Mouse (Mus musculus): ENCODE measurements at regions not wholly inside any gene's neighbourhood (a gene's known extent, or its start where the extent isn't known, plus 50 kb on each side); places are given as distances from the start of the nearest gene placed in this dataset.

- no peaks in the 10 kb centered on the region for H3K36me3 ChIP-seq (ENCODE audit: control insufficient read depth, insufficient read depth)
- ATAC-seq (ENCODE audit: low read depth) = no peak
- no peaks in the 10 kb centered on the region for H3K27me3 ChIP-seq (ENCODE audit: control insufficient read depth, insufficient read depth, low read depth, low read length)
- H3K4me1 ChIP-seq (ENCODE audit: control insufficient read depth, low read depth, low read length) = no peaks in the 10 kb centered on the region
- H3K9me3 ChIP-seq (replicated peaks; ENCODE audit: control insufficient read depth, low read length) = no peaks in the 10 kb centered on the region
- H3K4me3 ChIP-seq (ENCODE audit: low read depth, low read length) = no peak overlapping the region
- no peak overlapping the region for H3K27ac ChIP-seq (ENCODE audit: low read length)
- no peak overlapping the region for H3K4me2 ChIP-seq (ENCODE audit: low read depth, low read length)
- WGBS (ENCODE audit: insufficient replicate concordance) = 47% methylated on average over 3 of the region's 3 CpGs
- no peak overlapping the region for H3K9ac ChIP-seq (ENCODE audit: low read depth, low read length)
Observed at GRCm38 (mm10) chr17:45277516-45277915, 156.0 kb downstream of the Cdc5l start.

GRCm38 (mm10) chr17:45276686-45277405 lies 156.7 kb downstream of the Cdc5l start:
- Histone ChIP-seq H3K4me3 (ENCODE audit: low read depth, low read length) (no peak overlapping the region), H3K9me3 (replicated peaks; ENCODE audit: control insufficient read depth, low read length) (no peaks in the 10 kb centered on the region), H3K27me3 (ENCODE audit: control insufficient read depth, insufficient read depth, low read depth, low read length) (no peaks in the 10 kb centered on the region), H3K27ac (ENCODE audit: low read length) (no peak overlapping the region), H3K4me2 (ENCODE audit: low read depth, low read length) (no peak overlapping the region), H3K4me1 (ENCODE audit: control insufficient read depth, low read depth, low read length) (no peaks in the 10 kb centered on the region), H3K9ac (ENCODE audit: low read depth, low read length) (no peak overlapping the region), H3K36me3 (ENCODE audit: control insufficient read depth, insufficient read depth) (no peaks in the 10 kb centered on the region)
- WGBS (ENCODE audit: insufficient replicate concordance) = 56% methylated on average over 12 of the region's 12 CpGs
- no peak for ATAC-seq (ENCODE audit: low read depth)

- ATAC-seq (ENCODE audit: low read depth) = no peak
- Histone ChIP-seq H3K27ac (ENCODE audit: low read length) (no peak overlapping the region), H3K27me3 (ENCODE audit: control insufficient read depth, insufficient read depth, low read depth, low read length) (no peaks in the 10 kb centered on the region), H3K4me1 (ENCODE audit: control insufficient read depth, low read depth, low read length) (no peaks in the 10 kb centered on the region), H3K9me3 (replicated peaks; ENCODE audit: control insufficient read depth, low read length) (no peaks in the 10 kb centered on the region; the same call in 1 of the 2 replicates), H3K36me3 (ENCODE audit: control insufficient read depth, insufficient read depth) (no peaks in the 10 kb centered on the region), H3K9ac (ENCODE audit: low read depth, low read length) (no peak overlapping the region), H3K4me3 (ENCODE audit: low read depth, low read length) (no peak overlapping the region), H3K4me2 (ENCODE audit: low read depth, low read length) (no peak overlapping the region)
- 44% methylated on average over 4 of the region's 4 CpGs for whole genome bisulfite sequencing (ENCODE audit: insufficient replicate concordance)
Observed at GRCm38 (mm10) chr17:45274894-45275293, 158.6 kb downstream of the Cdc5l start.

GRCm38 (mm10) chr17:45266776-45267175 lies 166.8 kb downstream of the Cdc5l start:
- Histone ChIP-seq H3K27me3 (ENCODE audit: control insufficient read depth, insufficient read depth, low read depth, low read length) (no peaks in the 10 kb centered on the region), H3K4me3 (ENCODE audit: low read depth, low read length) (no peak overlapping the region), H3K27ac (ENCODE audit: low read length) (no peak overlapping the region), H3K36me3 (ENCODE audit: control insufficient read depth, insufficient read depth) (no peaks in the 10 kb centered on the region), H3K9me3 (replicated peaks; ENCODE audit: control insufficient read depth, low read length) (no peaks in the 10 kb centered on the region; the same call in 1 of the 2 replicates), H3K4me1 (ENCODE audit: control insufficient read depth, low read depth, low read length) (no peaks in the 10 kb centered on the region), H3K4me2 (ENCODE audit: low read depth, low read length) (no peak overlapping the region), H3K9ac (ENCODE audit: low read depth, low read length) (no peak overlapping the region)
- ATAC-seq (ENCODE audit: low read depth) = no peak
- 53% methylated on average over 6 of the region's 6 CpGs for WGBS (ENCODE audit: insufficient replicate concordance)

- Histone ChIP-seq H3K9me3 (replicated peaks; ENCODE audit: control insufficient read depth, low read length) (no peaks in the 10 kb centered on the region), H3K9ac (ENCODE audit: low read depth, low read length) (no peak overlapping the region), H3K4me1 (ENCODE audit: control insufficient read depth, low read depth, low read length) (no peaks in the 10 kb centered on the region), H3K4me2 (ENCODE audit: low read depth, low read length) (no peak overlapping the region), H3K36me3 (ENCODE audit: control insufficient read depth, insufficient read depth) (no peaks in the 10 kb centered on the region), H3K4me3 (ENCODE audit: low read depth, low read length) (no peak overlapping the region), H3K27me3 (ENCODE audit: control insufficient read depth, insufficient read depth, low read depth, low read length) (no peaks in the 10 kb centered on the region), H3K27ac (ENCODE audit: low read length) (no peak overlapping the region)
- ATAC-seq (ENCODE audit: low read depth) = no peak
- 64% methylated on average over 7 of the region's 7 CpGs for WGBS (ENCODE audit: insufficient replicate concordance)
Observed at GRCm38 (mm10) chr17:45265587-45265986, 167.9 kb downstream of the Cdc5l start.

- Histone ChIP-seq H3K36me3 (ENCODE audit: control insufficient read depth, insufficient read depth) (no peaks in the 10 kb centered on the region), H3K4me1 (ENCODE audit: control insufficient read depth, low read depth, low read length) (no peaks in the 10 kb centered on the region), H3K9me3 (replicated peaks; ENCODE audit: control insufficient read depth, low read length) (no peaks in the 10 kb centered on the region), H3K4me2 (ENCODE audit: low read depth, low read length) (no peak overlapping the region), H3K27me3 (ENCODE audit: control insufficient read depth, insufficient read depth, low read depth, low read length) (no peaks in the 10 kb centered on the region), H3K27ac (ENCODE audit: low read length) (no peak overlapping the region), H3K4me3 (ENCODE audit: low read depth, low read length) (no peak overlapping the region), H3K9ac (ENCODE audit: low read depth, low read length) (no peak overlapping the region)
- WGBS (ENCODE audit: insufficient replicate concordance) = 47% methylated on average over 6 of the region's 6 CpGs
- no peak for ATAC-seq (ENCODE audit: low read depth)
Observed at GRCm38 (mm10) chr17:45264434-45264833, 169.1 kb downstream of the Cdc5l start.

- Histone ChIP-seq H3K27me3 (ENCODE audit: control insufficient read depth, insufficient read depth, low read depth, low read length) (no peaks in the 10 kb centered on the region), H3K27ac (ENCODE audit: low read length) (no peak overlapping the region), H3K4me3 (ENCODE audit: low read depth, low read length) (no peak overlapping the region), H3K4me2 (ENCODE audit: low read depth, low read length) (no peak overlapping the region), H3K36me3 (ENCODE audit: control insufficient read depth, insufficient read depth) (no peaks in the 10 kb centered on the region), H3K9ac (ENCODE audit: low read depth, low read length) (no peak overlapping the region), H3K4me1 (ENCODE audit: control insufficient read depth, low read depth, low read length) (no peaks in the 10 kb centered on the region), H3K9me3 (replicated peaks; ENCODE audit: control insufficient read depth, low read length) (no peaks in the 10 kb centered on the region)
- no peak for ATAC-seq (ENCODE audit: low read depth)
- WGBS (ENCODE audit: insufficient replicate concordance) = 74% methylated on average over 10 of the region's 10 CpGs
Observed at GRCm38 (mm10) chr17:45260421-45260820, 173.1 kb downstream of the Cdc5l start.

- WGBS (ENCODE audit: insufficient replicate concordance) = 43% methylated on average over 7 of the region's 7 CpGs
- H3K4me2 ChIP-seq (ENCODE audit: low read depth, low read length) = no peak overlapping the region
Observed at GRCm38 (mm10) chr17:45258007-45258406, 175.5 kb downstream of the Cdc5l start.

GRCm38 (mm10) chr17:45252593-45253230 lies 180.8 kb downstream of the Cdc5l start:
- Histone ChIP-seq H3K36me3 (ENCODE audit: control insufficient read depth, insufficient read depth) (no peaks in the 10 kb centered on the region), H3K27me3 (ENCODE audit: control insufficient read depth, insufficient read depth, low read depth, low read length) (no peaks in the 10 kb centered on the region), H3K9me3 (replicated peaks; ENCODE audit: control insufficient read depth, low read length) (no peaks in the 10 kb centered on the region), H3K9ac (ENCODE audit: low read depth, low read length) (no peak overlapping the region), H3K4me1 (ENCODE audit: control insufficient read depth, low read depth, low read length) (no peaks in the 10 kb centered on the region), H3K27ac (ENCODE audit: low read length) (no peak overlapping the region), H3K4me2 (ENCODE audit: low read depth, low read length) (no peak overlapping the region), H3K4me3 (ENCODE audit: low read depth, low read length) (no peak overlapping the region)
- WGBS (ENCODE audit: insufficient replicate concordance) = 57% methylated on average over 15 of the region's 15 CpGs
- ATAC-seq (ENCODE audit: low read depth) = no peak

More at GRCm38 (mm10) chr17:45258007-45258406, 175.5 kb downstream of the Cdc5l start:
- no peaks in the 10 kb centered on the region for H3K9me3 ChIP-seq (replicated peaks; ENCODE audit: control insufficient read depth, low read length)
- H3K27me3 ChIP-seq (ENCODE audit: control insufficient read depth, insufficient read depth, low read depth, low read length) = no peaks in the 10 kb centered on the region
- no peaks in the 10 kb centered on the region for H3K4me1 ChIP-seq (ENCODE audit: control insufficient read depth, low read depth, low read length)
- no peaks in the 10 kb centered on the region for H3K36me3 ChIP-seq (ENCODE audit: control insufficient read depth, insufficient read depth)
- H3K4me3 ChIP-seq (ENCODE audit: low read depth, low read length) = no peak overlapping the region
- no peak for ATAC-seq (ENCODE audit: low read depth)
- no peak overlapping the region for H3K27ac ChIP-seq (ENCODE audit: low read length)
- H3K9ac ChIP-seq (ENCODE audit: low read depth, low read length) = no peak overlapping the region
